Mouse (Mus musculus) neural tube, embryonic 11.5 days (tissue): ENCODE measurements around the gene Cdh26. TPM values are rescaled to one million over a fixed set of nuclear protein-coding genes. Genes with fewer than 3 reads are reported as not detected.

ENCODE experiments used
- ATAC-seq: fragments of 200-750 bp; cut with Nextera tagmentation; 2 replicates; pipeline ENCODE4 v1.8.0; 2017; ENCODE audit warnings: moderate number of reproducible peaks, mild to moderate bottlenecking, moderate TSS enrichment, moderate library complexity; ENCODE audit not compliant: insufficient read depth, low FRiP score, low TSS enrichment
- DNase-seq: peaks from one replicate; pipeline ENCODE4 v3.0.0-alpha.2; 2015; ENCODE audit warnings: low spot score
- H3K27ac ChIP-seq: fragments of 300-500 bp; sonication (generic); 2 replicates; pipeline ENCODE4 v1.5.1; 2014; ENCODE audit warnings: low read depth, mild to moderate bottlenecking, low read length
- H3K27me3 ChIP-seq: fragments of 300-500 bp; sonication (generic); 2 replicates; pipeline ENCODE4 v1.6.1; 2014; ENCODE audit warnings: mild to moderate bottlenecking, low read length, mixed read lengths; ENCODE audit not compliant: control insufficient read depth, insufficient read depth
- H3K36me3 ChIP-seq: fragments of 300-500 bp; sonication (generic); 2 replicates; pipeline ENCODE4 v1.6.1; 2014; ENCODE audit warnings: mild to moderate bottlenecking, low read length, moderate library complexity, mixed read lengths; ENCODE audit not compliant: control insufficient read depth, insufficient read depth
- H3K4me1 ChIP-seq: fragments of 300-500 bp; sonication (generic); 2 replicates; pipeline ENCODE4 v1.6.1; 2014; ENCODE audit warnings: low read length, mixed read lengths; ENCODE audit not compliant: control insufficient read depth, insufficient read depth
- H3K4me2 ChIP-seq: fragments of 300-500 bp; sonication (generic); 2 replicates; pipeline ENCODE4 v1.6.1; 2014; ENCODE audit warnings: low read depth, mild to moderate bottlenecking, moderate library complexity
- H3K4me3 ChIP-seq: fragments of 300-500 bp; sonication (generic); 2 replicates; pipeline ENCODE4 v1.5.1; 2014; ENCODE audit warnings: low read depth, low read length
- H3K9ac ChIP-seq: fragments of 300-500 bp; sonication (generic); 2 replicates; pipeline ENCODE4 v1.6.1; 2014; ENCODE audit warnings: mild to moderate bottlenecking, low read length
- H3K9me3 ChIP-seq: fragments of 300-500 bp; sonication (generic); 2 replicates; pipeline ENCODE4 v1.6.1; 2016; ENCODE audit warnings: low read length; ENCODE audit not compliant: control insufficient read depth
- WGBS: fragments of 180-500 bp; shearing (Covaris S2); extraction: QIAGEN DNeasy Blood & Tissue Kit; methylation state at CpG from one replicate; pipeline ENCODE4 v1.1.7; 2014; 5-methylcytosine and 5-hydroxymethylcytosine counted together
- polyA plus RNA-seq: library from polyadenylated mRNA; unstranded; fragments of >200 nt; fragmentation: Nextera tagmentation; extraction: Ambion mirVana; gene quantifications from 2 replicates; pipeline ENCODE4 v1.2.1, GENCODE M21; 2014

Cdh26 gene
- polyA plus RNA-seq, 1 experiment from 2014 or later = 0.15 TPM

DNA sequence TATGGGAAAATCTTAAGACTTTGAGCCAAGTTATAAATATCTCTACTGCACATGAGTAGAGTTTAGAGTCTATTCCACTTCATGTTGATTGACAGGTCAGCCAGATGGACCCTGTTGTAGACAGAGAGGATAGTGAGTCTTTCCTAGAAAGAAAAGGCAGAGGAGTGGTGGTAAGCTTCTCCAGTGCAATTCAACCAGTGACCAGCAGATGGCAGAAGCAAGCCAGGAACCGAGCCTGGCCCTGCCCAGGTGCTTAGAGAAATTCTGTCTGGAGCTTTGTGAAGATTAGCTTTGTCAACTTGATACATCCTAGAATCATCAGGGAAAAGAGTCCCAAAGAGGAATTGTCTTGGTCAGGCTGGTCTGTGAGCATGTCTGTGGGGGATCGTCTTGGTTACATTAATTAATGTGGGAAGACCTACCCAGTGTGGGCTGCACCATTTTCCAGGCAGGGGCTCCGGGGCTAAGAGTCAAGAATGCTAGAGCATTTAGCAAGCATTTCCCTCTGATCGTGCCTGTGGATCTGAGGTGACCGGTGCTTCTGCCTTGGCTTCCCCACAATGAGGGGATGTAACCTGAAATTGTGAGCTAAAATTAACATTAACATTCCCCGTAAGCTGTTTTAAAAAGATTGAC, 77.2 kb downstream of the Cdh26 start:
- H3K4me1 ChIP-seq = no peaks in the 10 kb centered on the region
- peak; percentile 83 for DNase-seq
- H3K9me3 ChIP-seq = no peaks in the 10 kb centered on the region
- H3K9ac ChIP-seq = no peak overlapping the region
- 50% methylated on average over 6 of the region's 6 CpGs for WGBS
- H3K4me2 ChIP-seq = no peak overlapping the region
- no peak overlapping the region for H3K27ac ChIP-seq
- no peaks in the 10 kb centered on the region for H3K27me3 ChIP-seq
- no peak overlapping the region for H3K4me3 ChIP-seq
- peak; percentile 76; the same call in 1 of the 2 replicates for ATAC-seq
- no peaks in the 10 kb centered on the region for H3K36me3 ChIP-seq

DNA sequence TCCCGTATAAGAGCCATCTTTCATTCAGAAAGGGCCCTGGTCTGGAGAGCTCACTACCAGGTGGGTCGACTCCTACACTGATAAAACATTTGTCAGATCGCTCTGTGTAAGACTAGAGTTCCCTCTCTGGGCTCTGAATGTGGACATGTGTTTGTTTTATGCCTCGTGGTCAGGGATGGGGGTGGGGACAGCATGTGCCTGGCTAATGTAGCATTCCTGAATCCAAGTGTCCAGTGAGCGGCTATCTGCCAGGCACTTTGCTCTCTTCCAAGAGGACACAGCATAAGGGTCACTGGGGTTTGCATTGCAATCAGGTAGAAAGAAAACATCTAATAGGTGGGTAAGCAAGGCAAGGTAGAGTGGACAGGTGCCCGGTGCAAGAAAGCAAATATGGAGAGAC, 77.9 kb downstream of the Cdh26 start:
- DNase-seq (no peak), ATAC-seq (no peak)
- no peak overlapping the region for H3K9ac ChIP-seq
- no peak overlapping the region for H3K4me3 ChIP-seq
- H3K4me2 ChIP-seq = no peak overlapping the region
- no peaks in the 10 kb centered on the region for H3K27me3 ChIP-seq
- H3K9me3 ChIP-seq = no peaks in the 10 kb centered on the region
- H3K4me1 ChIP-seq = no peaks in the 10 kb centered on the region
- no peak overlapping the region for H3K27ac ChIP-seq
- H3K36me3 ChIP-seq = no peaks in the 10 kb centered on the region
- WGBS = 75% methylated on average over 6 of the region's 6 CpGs

DNA sequence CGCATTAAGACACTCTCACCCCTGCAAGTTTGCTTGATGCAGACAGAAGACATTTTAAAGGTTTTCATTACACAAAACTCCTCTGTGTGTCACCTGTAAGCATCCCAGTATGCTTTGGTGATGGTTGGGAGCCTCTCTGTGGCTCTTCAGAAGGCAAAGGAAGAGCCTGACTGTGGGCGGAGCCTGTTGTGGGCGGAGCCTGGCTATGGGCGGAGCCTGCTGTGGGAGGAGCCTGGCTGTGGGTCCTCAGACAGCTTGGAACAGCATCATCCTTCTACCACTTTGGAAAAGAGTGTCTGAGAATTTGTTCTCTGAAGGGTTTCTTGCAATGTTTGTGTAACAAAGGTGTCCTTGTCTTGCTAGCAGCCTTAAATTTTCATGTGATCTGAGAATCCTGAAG, 82.7 kb downstream of the Cdh26 start:
- no peak overlapping the region for H3K9ac ChIP-seq
- no peak overlapping the region for H3K27ac ChIP-seq
- ATAC-seq (no peak), DNase-seq (no peak)
- no peaks in the 10 kb centered on the region for H3K36me3 ChIP-seq
- H3K4me1 ChIP-seq = no peaks in the 10 kb centered on the region
- H3K4me2 ChIP-seq = no peak overlapping the region
- WGBS = 77% methylated on average over 4 of the region's 4 CpGs
- no peak overlapping the region for H3K4me3 ChIP-seq
- H3K27me3 ChIP-seq = no peaks in the 10 kb centered on the region
- no peaks in the 10 kb centered on the region for H3K9me3 ChIP-seq

DNA sequence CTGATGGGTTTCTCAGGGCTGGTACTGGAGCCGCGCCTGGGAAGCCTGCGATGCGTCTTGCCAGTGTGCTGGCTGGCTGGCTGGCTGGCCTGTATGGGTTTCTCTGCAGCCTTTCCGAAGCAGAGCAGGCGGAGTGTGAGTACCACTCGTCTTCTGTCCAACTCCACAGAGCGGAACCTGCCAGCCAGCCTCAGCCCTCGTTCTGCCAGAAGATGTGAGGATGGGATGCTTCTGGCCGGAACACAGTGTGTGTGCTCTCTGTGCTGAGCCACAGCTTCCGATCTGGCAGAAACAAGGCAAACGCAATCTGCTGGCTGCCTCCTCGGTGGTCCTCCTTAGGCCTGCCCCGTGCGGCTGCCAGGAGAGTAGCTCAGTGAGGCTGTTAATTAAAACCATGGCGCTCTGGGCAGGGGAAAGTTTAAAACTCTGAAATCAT, 83.3 kb downstream of the Cdh26 start:
- no peak for DNase-seq
- H3K27ac ChIP-seq = no peak overlapping the region
- no peaks in the 10 kb centered on the region for H3K9me3 ChIP-seq
- H3K36me3 ChIP-seq = no peaks in the 10 kb centered on the region
- no peak for ATAC-seq
- H3K4me3 ChIP-seq = no peak overlapping the region
- H3K27me3 ChIP-seq = no peaks in the 10 kb centered on the region
- no peak overlapping the region for H3K9ac ChIP-seq
- H3K4me2 ChIP-seq = no peak overlapping the region
- no peaks in the 10 kb centered on the region for H3K4me1 ChIP-seq
- 78% methylated on average over 16 of the region's 16 CpGs for WGBS

DNA sequence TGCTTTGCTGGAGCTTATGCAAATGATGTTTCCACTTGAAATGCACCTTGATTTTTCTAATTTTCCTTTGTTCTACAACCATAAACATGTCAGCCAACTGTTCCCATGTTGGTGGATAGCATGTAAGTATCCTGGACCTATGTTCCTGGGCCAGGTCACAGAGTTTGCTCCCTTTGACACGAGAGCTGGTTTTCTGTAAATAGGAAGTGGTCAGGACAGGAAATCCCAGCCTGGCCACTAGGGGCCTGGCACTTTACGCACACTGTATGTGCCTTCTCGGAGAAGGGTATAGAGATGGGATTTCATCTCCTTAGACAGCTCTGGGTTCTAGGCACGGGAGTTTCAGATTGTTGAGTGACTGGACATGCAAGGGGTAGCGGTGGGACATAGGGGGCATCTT, 86.1 kb downstream of the Cdh26 start:
- no peak for DNase-seq
- Histone ChIP-seq H3K4me2 (no peak overlapping the region), H3K36me3 (no peaks in the 10 kb centered on the region), H3K27ac (no peak overlapping the region), H3K9me3 (no peaks in the 10 kb centered on the region), H3K9ac (no peak overlapping the region), H3K4me1 (no peaks in the 10 kb centered on the region), H3K4me3 (no peak overlapping the region), H3K27me3 (no peaks in the 10 kb centered on the region)
- no peak for ATAC-seq
- 82% methylated on average over 5 of the region's 5 CpGs for WGBS

DNA sequence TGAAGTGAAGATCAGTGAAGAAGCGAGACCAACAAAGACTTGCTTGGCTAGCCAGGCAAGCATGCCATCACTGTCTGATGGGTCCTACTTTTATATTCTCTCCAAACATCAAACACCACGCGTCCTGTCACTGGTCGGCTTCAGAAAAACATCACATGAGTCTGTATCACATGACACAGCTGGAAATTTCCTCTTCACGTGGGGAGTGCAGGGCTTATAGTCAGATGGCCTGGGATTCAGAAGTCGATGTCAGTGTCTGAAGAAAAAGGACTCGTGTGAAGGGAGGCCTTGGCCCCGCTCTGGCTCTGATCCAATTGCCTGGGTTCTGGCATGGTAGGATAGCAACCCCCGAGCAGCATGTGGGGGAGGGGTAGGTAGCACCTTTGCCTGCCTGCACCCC, 86.6 kb downstream of the Cdh26 start:
- WGBS = 83% methylated on average over 9 of the region's 9 CpGs
- no peak overlapping the region for H3K9ac ChIP-seq
- no peaks in the 10 kb centered on the region for H3K4me1 ChIP-seq
- H3K9me3 ChIP-seq = no peaks in the 10 kb centered on the region
- H3K27me3 ChIP-seq = no peaks in the 10 kb centered on the region
- no peak overlapping the region for H3K4me2 ChIP-seq
- H3K4me3 ChIP-seq = no peak overlapping the region
- no peak overlapping the region for H3K27ac ChIP-seq
- H3K36me3 ChIP-seq = no peaks in the 10 kb centered on the region
- ATAC-seq (no peak), DNase-seq (no peak)

DNA sequence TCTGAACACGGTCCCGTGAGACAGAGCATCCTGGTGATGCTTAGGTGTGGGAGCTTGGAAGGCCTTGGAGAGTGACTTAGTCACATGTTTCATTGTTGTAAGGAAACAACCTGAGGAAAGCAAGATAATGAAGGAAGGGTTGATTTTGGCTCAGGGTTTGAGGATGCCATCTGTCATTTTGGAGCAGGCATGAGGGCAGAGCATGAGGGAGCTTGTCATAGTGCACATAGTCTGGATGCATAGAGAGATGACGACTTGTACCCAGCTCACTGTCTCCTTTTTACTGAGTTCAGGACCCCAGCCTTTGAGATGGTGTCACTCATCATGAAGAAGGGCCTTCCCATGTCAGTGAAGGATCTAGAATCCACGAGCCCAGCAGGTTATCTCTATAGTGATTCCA, 89.0 kb downstream of the Cdh26 start:
- ATAC-seq = no peak
- WGBS = 89% methylated on average over 4 of the region's 4 CpGs
- Histone ChIP-seq H3K36me3 (no peaks in the 10 kb centered on the region), H3K4me1 (no peaks in the 10 kb centered on the region), H3K27ac (no peak overlapping the region), H3K9me3 (no peaks in the 10 kb centered on the region), H3K4me3 (no peak overlapping the region), H3K27me3 (no peaks in the 10 kb centered on the region), H3K4me2 (no peak overlapping the region), H3K9ac (no peak overlapping the region)
- no peak for DNase-seq

DNA sequence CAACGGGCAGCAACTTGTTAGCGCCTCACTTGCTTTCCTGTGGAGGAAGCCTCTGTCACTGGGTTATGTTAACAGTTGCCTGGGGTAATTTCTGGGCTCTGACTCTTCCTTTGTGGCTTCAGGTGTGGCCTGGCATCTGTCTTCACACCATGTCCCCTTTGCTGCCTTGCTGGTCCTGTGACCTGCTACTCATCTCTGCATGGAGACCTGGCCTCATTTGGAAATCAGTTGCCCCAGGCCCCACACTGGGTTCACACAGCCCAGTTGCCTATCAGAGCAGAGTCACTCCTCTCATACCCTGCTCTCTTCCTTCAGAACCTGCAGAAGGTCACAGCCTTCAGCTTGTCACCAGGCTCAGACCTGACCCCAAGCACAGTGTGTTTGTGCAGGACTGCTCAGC, 89.9 kb downstream of the Cdh26 start:
- Histone ChIP-seq H3K36me3 (no peaks in the 10 kb centered on the region), H3K4me3 (no peak overlapping the region), H3K27me3 (no peaks in the 10 kb centered on the region), H3K9ac (no peak overlapping the region), H3K4me1 (no peaks in the 10 kb centered on the region), H3K4me2 (no peak overlapping the region), H3K9me3 (no peaks in the 10 kb centered on the region), H3K27ac (no peak overlapping the region)
- WGBS = 71% methylated on average over 2 of the region's 2 CpGs
- ATAC-seq (no peak), DNase-seq (no peak)

DNA sequence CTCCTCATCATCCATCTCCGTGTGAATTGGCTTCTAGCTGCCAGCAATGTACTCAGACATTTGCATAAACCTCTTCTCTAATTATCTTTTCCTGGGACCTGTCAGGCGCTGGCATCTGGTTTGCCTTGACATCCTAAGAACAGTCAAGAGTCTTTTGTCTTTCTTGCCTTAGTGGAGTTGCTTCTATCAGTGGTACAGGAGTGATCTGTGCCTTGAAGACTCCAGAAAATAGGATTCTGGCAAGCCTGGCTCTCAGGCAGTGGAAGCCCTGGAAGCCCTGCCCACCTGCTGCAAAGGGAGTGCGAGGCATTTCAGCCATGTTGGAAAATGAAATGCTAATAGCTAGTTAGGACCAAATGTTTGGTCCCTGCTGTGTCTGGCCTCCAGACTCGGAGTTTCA, 92.0 kb downstream of the Cdh26 start:
- no peak overlapping the region for H3K4me2 ChIP-seq
- H3K27ac ChIP-seq = no peak overlapping the region
- WGBS = 64% methylated on average over 4 of the region's 4 CpGs
- no peak overlapping the region for H3K9ac ChIP-seq
- H3K4me1 ChIP-seq = no peaks in the 10 kb centered on the region
- no peaks in the 10 kb centered on the region for H3K27me3 ChIP-seq
- no peaks in the 10 kb centered on the region for H3K36me3 ChIP-seq
- no peaks in the 10 kb centered on the region for H3K9me3 ChIP-seq
- ATAC-seq (no peak), DNase-seq (no peak)
- no peak overlapping the region for H3K4me3 ChIP-seq
